Mouse (Mus musculus) erythroblast, embryonic 14.5 days (primary cell): Measurements from ENCODE around the gene Cdkn1a.

ENCODE experiments used
- GATA1 ChIP-seq: IDR thresholded peaks from 2 replicates; pipeline ENCODE4 v1.6.1; 2012; ENCODE audit warnings: low read length, inconsistent platforms, mixed read lengths
- TAL1 ChIP-seq: IDR thresholded peaks from 3 replicates; pipeline ENCODE4 v1.6.1; 2012; ENCODE audit warnings: low read length, inconsistent platforms, mixed read lengths

GRCm38 (mm10) chr17:29057361-29057890 lies 33.4 kb upstream of the Cdkn1a start:
- TF ChIP-seq GATA1 (no peak), TAL1 (no peak)
